Mouse (Mus musculus) liver, adult 10 weeks (tissue): ENCODE results near the gene Mfng. TPM values are rescaled to one million over a fixed set of nuclear protein-coding genes. Genes with fewer than 3 reads are reported as not detected.

Experiments
- polyA plus RNA-seq: library from polyadenylated mRNA; stranded (reverse); fragments of 350-450 nt; fragmentation: Illumina TruSeq; extraction: RNeasy Lipid Tissue Mini Kit (QIAGEN cat#74804); gene quantifications from one replicate; pipeline ENCODE4 v1.2.3, GENCODE M21; 2014; ENCODE audit warnings: low read depth, low replicate concordance

The Mfng gene
- polyA plus RNA-seq = 0.34 TPM

DNA sequence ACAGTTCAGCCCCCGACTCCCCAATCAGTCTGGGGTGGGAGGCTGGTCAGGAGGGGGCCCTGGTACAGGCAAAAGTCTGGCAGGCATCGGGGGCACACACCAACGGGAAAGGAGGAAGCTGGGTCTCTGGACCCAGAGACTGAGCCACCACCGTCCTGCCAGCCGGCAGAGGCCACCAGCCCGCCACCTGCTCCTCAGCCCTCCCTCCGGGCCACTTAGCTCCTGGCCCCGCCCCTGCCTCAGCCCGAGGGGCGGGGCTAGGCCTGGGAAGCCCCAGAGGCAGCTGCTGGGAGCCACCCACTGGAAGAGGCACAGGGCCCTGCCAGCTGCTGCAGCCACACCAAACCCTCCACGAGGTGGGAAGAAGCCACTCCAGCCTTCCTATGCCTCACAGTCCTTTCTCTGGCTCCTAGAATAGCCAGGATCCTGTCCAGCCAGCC is at the start of gene Mfng:
TSS of gene Mfng (minus strand) at position 186 of the 440 bp plus-strand sequence.

DNA sequence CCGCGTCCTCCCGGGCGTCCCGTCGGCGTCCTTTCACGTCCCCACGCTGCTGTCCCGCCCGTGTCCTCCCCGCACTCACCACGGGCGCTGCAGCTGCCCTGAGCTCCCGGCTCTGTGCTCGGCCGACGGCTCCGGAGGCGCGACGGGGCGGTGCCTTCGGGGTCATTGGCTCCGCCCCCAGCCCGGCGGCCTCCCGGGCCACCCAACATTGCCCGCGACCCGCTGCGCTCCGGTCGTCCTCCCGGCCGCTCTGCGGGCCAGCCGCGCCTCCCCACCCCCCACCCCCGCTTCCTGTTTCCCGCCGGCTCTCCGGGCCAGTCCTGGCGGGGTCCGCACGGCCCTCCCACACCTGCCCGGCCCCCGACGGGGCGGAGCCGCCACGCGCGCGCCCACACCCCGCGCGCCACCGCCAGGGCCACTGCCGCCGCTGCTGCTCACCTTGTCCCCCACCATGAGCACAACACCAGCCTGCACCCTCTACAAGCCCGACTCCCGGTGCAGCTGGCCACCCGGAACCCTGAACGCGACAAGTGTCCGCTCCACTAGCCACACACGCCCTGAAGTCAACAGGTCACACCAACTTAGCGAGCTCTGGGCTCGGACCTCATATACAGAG is 29.6 kb upstream of the Mfng start, which contains the start of gene Card10:
TSS of gene Card10 (minus strand) at position 267 of the 616 bp plus-strand sequence.

DNA sequence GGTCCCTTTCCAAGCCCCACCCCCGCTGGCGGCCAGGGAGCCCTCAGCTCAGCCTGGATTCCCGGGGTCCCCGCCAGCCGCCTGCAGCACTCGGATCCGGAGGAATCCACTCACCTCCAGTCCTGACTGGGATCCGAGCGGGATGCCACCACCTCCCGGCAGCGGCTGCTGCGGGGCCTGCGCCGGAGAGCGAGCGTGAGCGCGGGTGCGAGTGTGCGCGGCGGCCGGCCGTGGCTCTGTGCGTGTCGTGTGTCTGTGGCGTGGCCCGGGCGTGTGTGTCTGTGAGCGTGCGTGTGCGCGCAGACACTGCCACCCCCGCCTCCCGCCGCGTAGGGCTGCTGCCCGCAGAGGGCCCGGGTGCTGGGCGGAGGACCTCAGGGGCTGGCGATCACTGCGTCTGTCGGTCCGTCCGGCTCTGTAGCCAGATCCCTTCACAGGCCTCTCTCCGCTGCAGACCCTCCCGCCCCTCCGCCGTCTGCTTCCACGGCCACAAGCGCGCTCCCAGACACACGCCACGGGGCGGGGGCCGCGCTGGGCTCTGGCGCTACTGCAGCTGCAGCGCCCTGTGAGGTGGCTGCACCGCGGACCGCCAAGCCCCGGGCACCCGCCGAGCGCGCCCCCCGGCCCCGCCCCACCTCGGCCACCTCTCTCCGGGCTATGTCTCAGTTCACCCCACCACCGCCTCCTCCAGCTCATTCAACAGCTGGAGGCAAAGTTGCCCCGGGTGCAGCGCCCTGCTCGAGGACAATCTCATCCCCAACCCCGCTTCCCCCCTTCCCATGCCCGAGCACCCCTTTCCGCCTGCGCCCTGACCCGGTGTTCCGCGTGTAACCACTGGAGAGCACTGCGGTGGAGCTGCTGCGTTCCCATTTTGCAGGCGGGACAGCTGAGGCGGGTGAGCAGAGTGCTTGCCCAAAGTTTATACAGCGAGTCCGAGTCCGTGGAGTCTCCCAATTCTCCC is 54.7 kb downstream of the Mfng start, which contains the start of gene Elfn2:
TSS of gene Elfn2 (minus strand) at position 482 of the 961 bp plus-strand sequence.

Other genes with a start within 250 kb of the Mfng start
- gene C1qtnf6, start 242.1 kb downstream of the Mfng start, polyA plus RNA-seq = 0.26 TPM
- not detected for gene Sstr3, start 228.8 kb downstream of the Mfng start, polyA plus RNA-seq
- 1.2 TPM for gene Rac2, start 200.7 kb downstream of the Mfng start, polyA plus RNA-seq
- gene Cyth4, start 176.4 kb downstream of the Mfng start, polyA plus RNA-seq = 1.4 TPM
- not detected for gene Elfn2, start 54.7 kb downstream of the Mfng start, polyA plus RNA-seq
- gene Card10, start 29.6 kb upstream of the Mfng start, polyA plus RNA-seq = 0.48 TPM
- 0.24 TPM for gene Cdc42ep1, start 69.1 kb upstream of the Mfng start, polyA plus RNA-seq
- gene Lgals2, start 82.1 kb upstream of the Mfng start, polyA plus RNA-seq = not detected
- 1.1 TPM for gene Gga1, start 103.7 kb upstream of the Mfng start, polyA plus RNA-seq
- not detected for gene Gm49510, start 126.2 kb upstream of the Mfng start, polyA plus RNA-seq
- gene Sh3bp1, start 126.3 kb upstream of the Mfng start, polyA plus RNA-seq = not detected
- gene Pdxp, start 140.4 kb upstream of the Mfng start, polyA plus RNA-seq = not detected
- gene Lgals1, start 153.2 kb upstream of the Mfng start, polyA plus RNA-seq = 2.0 TPM
- 3.0 TPM for gene Nol12, start 161.5 kb upstream of the Mfng start, polyA plus RNA-seq
- gene Triobp, start 174.2 kb upstream of the Mfng start, polyA plus RNA-seq = 0.77 TPM